Mouse (Mus musculus) right cerebral cortex, postnatal 36 days (tissue): ENCODE results near the gene Wdr62.
A peak's percentile ranks its signal among the peaks of the same experiment; 100 is the strongest.
"Not testable (repeated sequence)": the region's sequence is repeated elsewhere in the genome, so short reads cannot be mapped to it uniquely, and the experiment has no call there.

Experiments
- DNase-seq, 2 experiments: peaks; one replicate each; pipeline ENCODE4 v3.0.0; 2022; ENCODE audit warnings: low spot score in 2 of 2, mixed read lengths in 1 of 2

The Wdr62 gene

GRCm38 (mm10) chr7:30206364-30206763 lies 73.9 kb downstream of the Wdr62 start:
- not testable (repeated sequence) for DNase-seq

GRCm38 (mm10) chr7:30205383-30205782 lies 74.8 kb downstream of the Wdr62 start:
- DNase-seq, result no peak

- DNase-seq, result no peak
These were observed 75.8 kb downstream of the Wdr62 start for GRCm38 (mm10) chr7:30204380-30204779.

GRCm38 (mm10) chr7:30202895-30203690 lies 77.1 kb downstream of the Wdr62 start:
- no peak for DNase-seq

- DNase-seq, result not testable (repeated sequence)
These were observed 79.6 kb downstream of the Wdr62 start for GRCm38 (mm10) chr7:30200661-30201060.

- no peak for DNase-seq
These were observed 80.0 kb downstream of the Wdr62 start for GRCm38 (mm10) chr7:30200200-30200599.

- DNase-seq, result no peak
These were observed 80.6 kb downstream of the Wdr62 start for GRCm38 (mm10) chr7:30199498-30200139.

- DNase-seq, result peak in 1 of 2 experiments; percentile 34
These were observed 81.7 kb downstream of the Wdr62 start, which contains the start of gene Capns1 for GRCm38 (mm10) chr7:30198481-30198971. TSS of gene Capns1 (minus strand) at chr7:30198811.

GRCm38 (mm10) chr7:30197592-30198129 lies 82.6 kb downstream of the Wdr62 start:
- no peak for DNase-seq

GRCm38 (mm10) chr7:30196171-30196570 lies 84.0 kb downstream of the Wdr62 start:
- DNase-seq, result no peak

GRCm38 (mm10) chr7:30195461-30195860 lies 84.8 kb downstream of the Wdr62 start:
- DNase-seq, result no peak

GRCm38 (mm10) chr7:30194884-30195283 lies 85.3 kb downstream of the Wdr62 start:
- peak; percentile 92 to 94 for DNase-seq

GRCm38 (mm10) chr7:30194101-30194831 lies 86.0 kb downstream of the Wdr62 start:
- DNase-seq, result peak in 1 of 2 experiments; percentile 25

GRCm38 (mm10) chr7:30193581-30194100 lies 86.6 kb downstream of the Wdr62 start:
- DNase-seq, result peak; percentile 53

- DNase-seq, result no peak
These were observed 87.2 kb downstream of the Wdr62 start for GRCm38 (mm10) chr7:30193013-30193412.

GRCm38 (mm10) chr7:30192088-30192487 lies 88.1 kb downstream of the Wdr62 start:
- no peak for DNase-seq
